Mouse (Mus musculus): ENCODE data around the gene Trpv4.

DNA sequence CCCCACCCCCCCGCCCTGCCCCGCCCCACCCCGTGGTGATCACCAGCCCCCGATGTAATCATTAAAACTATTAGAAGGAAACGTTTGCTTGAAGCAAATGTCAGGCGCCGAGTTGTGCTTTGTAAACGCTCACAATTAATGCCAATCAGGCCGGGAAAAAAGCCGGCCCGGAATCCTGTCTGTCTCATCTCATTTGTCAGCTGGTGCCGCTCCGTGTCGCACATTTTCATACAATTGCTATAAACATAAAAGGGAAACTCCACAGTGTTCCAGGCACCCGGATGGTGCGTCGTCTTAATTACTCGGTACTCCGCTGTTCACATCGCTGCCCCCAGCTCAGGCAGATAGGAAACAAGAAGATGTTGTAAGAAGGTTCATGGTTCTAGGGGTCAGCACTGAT, 79.9 kb downstream of the Trpv4 start:
- TF ChIP-seq POLR2A (IDR thresholded peaks at IDR 0.05; ENCODE audit: low read depth, low read length) (no peak), CTCF (conservative IDR thresholded peaks at IDR 0.05; ENCODE audit: insufficient read depth, insufficient read length, low read depth, low read length) (no peak)

Data from kidney, adult 2 months (tissue).